Mouse (Mus musculus): ENCODE results near the gene Zc2hc1c. TPM values are rescaled to one million over a fixed set of nuclear protein-coding genes. Genes with fewer than 3 reads are reported as not detected.
"Not testable (repeated sequence)": the region's sequence is repeated elsewhere in the genome, so short reads cannot be mapped to it uniquely, and the experiment has no call there.

Gene Zc2hc1c
- polyA plus RNA-seq, 1 experiment from 2014 or later, result 1.1 TPM

GRCm38 (mm10) chr12:85271132-85271842, 17.1 kb upstream of the Zc2hc1c start:
- Histone ChIP-seq H3K27me3 (no peaks in the 10 kb centered on the region), H3K4me3 (no peak overlapping the region), H3K27ac (no peak overlapping the region)

GRCm38 (mm10) chr12:85271843-85272206, 16.6 kb upstream of the Zc2hc1c start:
- Histone ChIP-seq H3K4me3 (no peak overlapping the region), H3K9me3 (no peaks in the 10 kb centered on the region), H3K4me2 (replicated peaks) (no peak overlapping the region), H3K9ac (no peak overlapping the region), H3K36me3 (0 out of 2 replicates have a peak, but pooled peaks cover 4% of the 10 kb centered on the region), H3K27me3 (no peaks in the 10 kb centered on the region), H3K4me1 (peaks cover 9% of the 10 kb centered on the region; the same call in 1 of the 2 replicates), H3K27ac (no peak overlapping the region)
- WGBS, result 75% methylated on average over 4 of the region's 4 CpGs
- no peak for ATAC-seq (ENCODE audit: insufficient number of reproducible peaks, insufficient read depth, low FRiP score, low TSS enrichment)

More at GRCm38 (mm10) chr12:85271132-85271842, 17.1 kb upstream of the Zc2hc1c start:
- Histone ChIP-seq H3K9ac (no peak overlapping the region), H3K36me3 (0 out of 2 replicates have a peak, but pooled peaks cover 4% of the 10 kb centered on the region), H3K4me2 (replicated peaks) (no peak overlapping the region), H3K9me3 (no peaks in the 10 kb centered on the region), H3K4me1 (peaks cover 9% of the 10 kb centered on the region; the same call in 1 of the 2 replicates)
- ATAC-seq (ENCODE audit: insufficient number of reproducible peaks, insufficient read depth, low FRiP score, low TSS enrichment), result no peak
- 79% methylated on average over 7 of the region's 7 CpGs for WGBS

GRCm38 (mm10) chr12:85273508-85273907, 14.9 kb upstream of the Zc2hc1c start:
- no peak overlapping the region for H3K4me3 ChIP-seq
- 0 out of 2 replicates have a peak, but pooled peaks cover 4% of the 10 kb centered on the region for H3K36me3 ChIP-seq
- peak overlapping the region; percentile 65 for H3K27ac ChIP-seq
- peak; percentile 61 for ATAC-seq (ENCODE audit: insufficient number of reproducible peaks, insufficient read depth, low FRiP score, low TSS enrichment)
- H3K9me3 ChIP-seq, result no peaks in the 10 kb centered on the region
- H3K4me1 ChIP-seq, result peaks cover 9% of the 10 kb centered on the region; the same call in 1 of the 2 replicates
- WGBS, result 27% methylated on average over 10 of the region's 10 CpGs
- H3K4me2 ChIP-seq (replicated peaks), result no peak overlapping the region
- H3K27me3 ChIP-seq, result no peaks in the 10 kb centered on the region
- no peak overlapping the region for H3K9ac ChIP-seq

GRCm38 (mm10) chr12:85276273-85276672, 12.1 kb upstream of the Zc2hc1c start:
- H3K4me2 ChIP-seq (replicated peaks), result no peak overlapping the region
- no peaks in the 10 kb centered on the region for H3K27me3 ChIP-seq
- no peak overlapping the region for H3K4me3 ChIP-seq
- H3K9ac ChIP-seq, result no peak overlapping the region
- 0 out of 2 replicates have a peak, but pooled peaks cover 4% of the 10 kb centered on the region for H3K36me3 ChIP-seq
- H3K27ac ChIP-seq, result no peak overlapping the region
- no peak for ATAC-seq (ENCODE audit: insufficient number of reproducible peaks, insufficient read depth, low FRiP score, low TSS enrichment)
- 72% methylated on average over 5 of the region's 5 CpGs for WGBS
- peaks cover 12% of the 10 kb centered on the region; the same call in 1 of the 2 replicates for H3K4me1 ChIP-seq
- H3K9me3 ChIP-seq, result no peaks in the 10 kb centered on the region

GRCm38 (mm10) chr12:85278919-85279318, 9.5 kb upstream of the Zc2hc1c start:
- Histone ChIP-seq H3K36me3 (0 out of 2 replicates have a peak, but pooled peaks cover 4% of the 10 kb centered on the region), H3K4me2 (replicated peaks) (no peak overlapping the region), H3K9me3 (no peaks in the 10 kb centered on the region), H3K27ac (no peak overlapping the region), H3K9ac (no peak overlapping the region), H3K4me3 (no peak overlapping the region), H3K4me1 (peaks cover 5% of the 10 kb centered on the region; the same call in 1 of the 2 replicates), H3K27me3 (no peaks in the 10 kb centered on the region)
- no peak for ATAC-seq (ENCODE audit: insufficient number of reproducible peaks, insufficient read depth, low FRiP score, low TSS enrichment)
- WGBS, result 95% methylated on average over 10 of the region's 10 CpGs

- Histone ChIP-seq H3K36me3 (0 out of 2 replicates have a peak, but pooled peaks cover 4% of the 10 kb centered on the region), H3K27me3 (0 out of 2 replicates have a peak, but pooled peaks cover 3% of the 10 kb centered on the region), H3K27ac (peak overlapping the region; percentile 64; the same call in 1 of the 2 replicates), H3K9me3 (no peaks in the 10 kb centered on the region), H3K4me2 (replicated peaks) (peak overlapping the region; percentile 88), H3K4me1 (peaks cover 5% of the 10 kb centered on the region; the same call in 1 of the 2 replicates), H3K4me3 (peak overlapping the region; percentile 67), H3K9ac (peak overlapping the region; percentile 77)
- WGBS, result 3% methylated on average over 10 of the region's 10 CpGs
- no peak for ATAC-seq (ENCODE audit: insufficient number of reproducible peaks, insufficient read depth, low FRiP score, low TSS enrichment)
These were observed 8.9 kb upstream of the Zc2hc1c start for GRCm38 (mm10) chr12:85279396-85280080.

- Histone ChIP-seq H3K4me3 (peak overlapping the region; percentile 67), H3K36me3 (0 out of 2 replicates have a peak, but pooled peaks cover 4% of the 10 kb centered on the region), H3K4me1 (peaks cover 5% of the 10 kb centered on the region; the same call in 1 of the 2 replicates), H3K27ac (peak overlapping the region; percentile 64; the same call in 1 of the 2 replicates), H3K4me2 (replicated peaks) (peak overlapping the region; percentile 88), H3K9me3 (no peaks in the 10 kb centered on the region), H3K9ac (peak overlapping the region; percentile 77), H3K27me3 (0 out of 2 replicates have a peak, but pooled peaks cover 3% of the 10 kb centered on the region)
- WGBS, result under 1% methylated on average over 31 of the region's 31 CpGs
- peak; percentile 92 for ATAC-seq (ENCODE audit: insufficient number of reproducible peaks, insufficient read depth, low FRiP score, low TSS enrichment)
These were observed 8.1 kb upstream of the Zc2hc1c start for GRCm38 (mm10) chr12:85280105-85280844.

- Histone ChIP-seq H3K27me3 (0 out of 2 replicates have a peak, but pooled peaks cover 3% of the 10 kb centered on the region), H3K9me3 (no peaks in the 10 kb centered on the region), H3K4me3 (no peak overlapping the region), H3K36me3 (no peaks in the 10 kb centered on the region), H3K9ac (no peak overlapping the region), H3K27ac (no peak overlapping the region), H3K4me2 (replicated peaks) (no peak overlapping the region), H3K4me1 (peaks cover 5% of the 10 kb centered on the region; the same call in 1 of the 2 replicates)
- WGBS, result 69% methylated on average over 12 of the region's 12 CpGs
- ATAC-seq (ENCODE audit: insufficient number of reproducible peaks, insufficient read depth, low FRiP score, low TSS enrichment), result no peak
These were observed 7.3 kb upstream of the Zc2hc1c start for GRCm38 (mm10) chr12:85280845-85281651.

- H3K4me3 ChIP-seq; H3K4me1 ChIP-seq; ATAC-seq (ENCODE audit: insufficient number of reproducible peaks, insufficient read depth, low FRiP score, low TSS enrichment); H3K27ac ChIP-seq; H3K9me3 ChIP-seq; H3K9ac ChIP-seq; H3K4me2 ChIP-seq (replicated peaks); H3K27me3 ChIP-seq; H3K36me3 ChIP-seq: not testable (repeated sequence)
- WGBS, result 86% methylated on average over 2 of the region's 4 CpGs
These were observed 6.6 kb upstream of the Zc2hc1c start for GRCm38 (mm10) chr12:85281756-85282155.

- no peak overlapping the region for H3K27ac ChIP-seq
- H3K27me3 ChIP-seq, result 0 out of 2 replicates have a peak, but pooled peaks cover 3% of the 10 kb centered on the region
- H3K9me3 ChIP-seq, result no peaks in the 10 kb centered on the region
- no peaks in the 10 kb centered on the region for H3K36me3 ChIP-seq
- no peak overlapping the region for H3K9ac ChIP-seq
- H3K4me2 ChIP-seq (replicated peaks), result no peak overlapping the region
- peaks cover 11% of the 10 kb centered on the region for H3K4me1 ChIP-seq
- no peak for ATAC-seq (ENCODE audit: insufficient number of reproducible peaks, insufficient read depth, low FRiP score, low TSS enrichment)
- WGBS, result 65% methylated on average over 8 of the region's 8 CpGs
- H3K4me3 ChIP-seq, result no peak overlapping the region
These were observed 4.1 kb upstream of the Zc2hc1c start for GRCm38 (mm10) chr12:85284331-85284730.
